Mouse (Mus musculus): ENCODE measurements at regions not wholly inside any gene's neighbourhood (a gene's known extent, or its start where the extent isn't known, plus 50 kb on each side); places are given as distances from the start of the nearest gene placed in this dataset.

DNA sequence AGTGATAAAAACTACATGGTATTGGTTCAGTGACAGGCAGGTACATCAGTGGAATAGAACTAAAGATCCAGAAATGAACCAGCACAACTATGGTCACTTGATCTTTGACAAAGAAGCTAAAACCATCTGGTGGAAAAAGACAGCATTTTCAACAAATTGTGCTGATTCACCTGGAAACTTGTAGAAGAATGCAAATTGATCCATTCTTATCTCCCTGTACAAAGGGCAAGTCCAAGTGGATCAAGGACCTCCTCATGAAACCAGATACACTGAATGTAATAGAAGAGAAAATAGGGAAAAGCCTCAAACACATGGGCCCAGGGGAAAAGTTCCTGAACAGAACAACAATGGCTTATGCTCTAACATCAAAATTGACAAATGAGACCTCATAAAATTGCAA, 194.8 kb upstream of the Mgat4c start:
- Histone ChIP-seq H3K9ac (ENCODE audit: low read depth, low read length) (no peak overlapping the region), H3K9me3 (ENCODE audit: control insufficient read depth, low read length) (no peaks in the 10 kb centered on the region), H3K27me3 (replicated peaks; ENCODE audit: control insufficient read depth, insufficient read depth, low read length) (no peaks in the 10 kb centered on the region), H3K4me3 (ENCODE audit: low read depth, low read length) (no peak overlapping the region), H3K4me1 (ENCODE audit: control insufficient read depth, insufficient read depth, low read length) (no peaks in the 10 kb centered on the region), H3K4me2 (ENCODE audit: low read depth, low read length) (no peak overlapping the region), H3K36me3 (ENCODE audit: control insufficient read depth, insufficient read depth, low read length) (no peaks in the 10 kb centered on the region), H3K27ac (replicated peaks; ENCODE audit: low read depth, low read length) (no peak overlapping the region)
- ATAC-seq (ENCODE audit: low read depth) (no peak), DNase-seq (ENCODE audit: low spot score) (no peak)

DNA sequence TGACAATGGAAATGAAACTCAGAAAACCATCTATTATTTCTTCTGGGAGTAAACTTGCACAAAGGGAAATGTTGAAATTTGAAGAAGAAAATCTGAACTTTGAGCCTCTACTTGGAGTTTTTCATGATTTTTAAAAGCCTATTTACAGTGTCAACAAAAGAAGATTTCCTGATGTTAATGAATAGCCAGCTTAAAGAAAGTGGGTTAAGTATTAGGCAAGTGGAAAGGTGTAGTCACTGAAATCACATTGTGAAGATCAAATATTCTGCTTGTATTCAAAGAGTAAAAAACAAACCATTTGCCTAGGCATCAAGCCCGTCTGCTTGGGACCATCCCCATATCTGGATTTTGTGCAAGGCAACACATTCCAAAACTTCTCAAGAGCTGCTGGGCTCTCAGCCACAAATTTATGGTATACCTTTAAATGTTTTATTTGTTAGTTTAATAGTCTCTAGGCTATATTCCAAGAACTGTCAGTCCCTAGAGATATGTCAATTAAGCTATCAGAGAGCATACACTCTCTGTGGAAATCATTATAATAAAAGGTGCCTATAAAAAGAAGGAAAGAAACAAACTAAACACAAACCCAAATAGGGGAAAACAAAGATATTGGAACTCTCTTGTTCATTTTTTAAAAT, 190.8 kb upstream of the Mgat4c start:
- no peak overlapping the region for H3K4me3 ChIP-seq (ENCODE audit: low read depth, low read length)
- no peak overlapping the region for H3K27ac ChIP-seq (replicated peaks; ENCODE audit: low read depth, low read length)
- H3K27me3 ChIP-seq (replicated peaks; ENCODE audit: control insufficient read depth, insufficient read depth, low read length) = no peaks in the 10 kb centered on the region
- ATAC-seq (ENCODE audit: low read depth) (peak; percentile 41; the same call in 1 of the 2 replicates), DNase-seq (ENCODE audit: low spot score) (peak; percentile 40)
- WGBS = 73% methylated on average over 1 of the region's 1 CpGs
- H3K9ac ChIP-seq (ENCODE audit: low read depth, low read length) = no peak overlapping the region
- H3K36me3 ChIP-seq (ENCODE audit: control insufficient read depth, insufficient read depth, low read length) = no peaks in the 10 kb centered on the region
- no peaks in the 10 kb centered on the region for H3K4me1 ChIP-seq (ENCODE audit: control insufficient read depth, insufficient read depth, low read length)
- H3K9me3 ChIP-seq (ENCODE audit: control insufficient read depth, low read length) = no peaks in the 10 kb centered on the region
- no peak overlapping the region for H3K4me2 ChIP-seq (ENCODE audit: low read depth, low read length)

DNA sequence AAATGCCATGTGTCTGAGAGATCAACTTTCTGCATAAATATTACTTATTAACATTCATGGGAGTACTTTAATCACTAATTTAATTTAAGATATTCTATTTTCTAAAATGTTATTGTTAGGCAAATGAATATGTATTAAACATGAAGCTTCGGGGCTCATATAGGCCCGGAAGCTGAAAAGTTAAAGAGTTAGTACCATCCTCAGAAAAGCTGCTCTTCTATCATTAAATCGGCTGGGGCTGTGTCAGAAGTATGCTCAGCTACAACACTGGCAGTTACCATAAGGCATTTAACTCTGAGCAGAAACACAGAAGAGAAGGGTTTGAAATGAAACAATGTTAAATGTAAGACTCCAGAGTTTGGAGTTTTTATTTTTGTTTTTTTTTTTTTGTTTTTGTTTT, 166.2 kb upstream of the Mgat4c start:
- DNase-seq (ENCODE audit: low spot score) = no peak
- no peak for ATAC-seq (ENCODE audit: low read depth)
- Histone ChIP-seq H3K27ac (replicated peaks; ENCODE audit: low read depth, low read length) (no peak overlapping the region), H3K4me1 (ENCODE audit: control insufficient read depth, insufficient read depth, low read length) (no peaks in the 10 kb centered on the region), H3K27me3 (replicated peaks; ENCODE audit: control insufficient read depth, insufficient read depth, low read length) (no peaks in the 10 kb centered on the region), H3K9me3 (ENCODE audit: control insufficient read depth, low read length) (no peaks in the 10 kb centered on the region), H3K4me3 (ENCODE audit: low read depth, low read length) (no peak overlapping the region), H3K36me3 (ENCODE audit: control insufficient read depth, insufficient read depth, low read length) (no peaks in the 10 kb centered on the region), H3K9ac (ENCODE audit: low read depth, low read length) (no peak overlapping the region), H3K4me2 (ENCODE audit: low read depth, low read length) (no peak overlapping the region)
- WGBS = 87% methylated on average over 3 of the region's 3 CpGs

DNA sequence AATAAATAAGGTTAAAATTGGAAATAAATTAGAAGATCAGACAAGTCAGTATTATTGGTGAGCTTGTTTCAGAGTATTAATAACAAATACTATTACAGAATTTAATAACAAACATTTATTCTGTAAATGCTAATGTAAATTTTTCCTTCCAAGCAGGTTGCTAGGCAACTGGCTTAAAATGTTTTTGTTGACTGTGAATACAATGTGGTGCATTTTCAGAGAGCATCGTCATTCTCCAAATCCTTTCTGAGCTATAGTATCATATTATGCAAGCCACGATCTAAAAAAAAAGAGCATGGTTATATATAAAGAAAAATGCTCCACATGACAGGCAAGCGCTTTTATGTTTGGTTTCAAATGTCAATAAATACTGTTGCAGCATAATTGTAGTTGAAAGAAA, 164.4 kb upstream of the Mgat4c start:
- no peaks in the 10 kb centered on the region for H3K27me3 ChIP-seq (replicated peaks; ENCODE audit: control insufficient read depth, insufficient read depth, low read length)
- no peak overlapping the region for H3K27ac ChIP-seq (replicated peaks; ENCODE audit: low read depth, low read length)
- H3K4me2 ChIP-seq (ENCODE audit: low read depth, low read length) = no peak overlapping the region
- 66% methylated on average over 3 of the region's 3 CpGs for WGBS
- no peak overlapping the region for H3K9ac ChIP-seq (ENCODE audit: low read depth, low read length)
- DNase-seq (ENCODE audit: low spot score) (peak; percentile 24), ATAC-seq (ENCODE audit: low read depth) (no peak)
- no peak overlapping the region for H3K4me3 ChIP-seq (ENCODE audit: low read depth, low read length)
- H3K9me3 ChIP-seq (ENCODE audit: control insufficient read depth, low read length) = no peaks in the 10 kb centered on the region
- no peaks in the 10 kb centered on the region for H3K4me1 ChIP-seq (ENCODE audit: control insufficient read depth, insufficient read depth, low read length)
- no peaks in the 10 kb centered on the region for H3K36me3 ChIP-seq (ENCODE audit: control insufficient read depth, insufficient read depth, low read length)

DNA sequence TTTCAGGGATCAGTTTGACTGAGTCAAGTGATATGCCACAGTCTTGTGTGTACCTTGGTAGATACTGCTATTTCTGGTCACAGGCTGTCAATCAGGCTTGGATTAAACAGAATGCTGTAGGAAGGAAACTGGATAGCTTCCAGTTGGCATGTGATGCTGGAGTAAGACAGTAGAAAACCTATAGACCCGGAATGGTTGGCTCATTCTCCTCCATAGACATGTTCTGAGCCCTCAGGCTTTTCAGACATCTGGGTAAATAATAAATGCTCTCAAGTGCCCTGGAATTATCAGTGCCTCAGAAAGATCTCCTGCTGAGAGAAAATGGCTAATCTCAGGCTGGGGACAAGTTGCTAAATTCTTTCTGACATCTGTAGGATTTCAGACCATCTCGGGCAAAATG, 149.0 kb upstream of the Mgat4c start:
- no peaks in the 10 kb centered on the region for H3K9me3 ChIP-seq (ENCODE audit: control insufficient read depth, low read length)
- no peaks in the 10 kb centered on the region for H3K27me3 ChIP-seq (replicated peaks; ENCODE audit: control insufficient read depth, insufficient read depth, low read length)
- no peak overlapping the region for H3K4me2 ChIP-seq (ENCODE audit: low read depth, low read length)
- no peak overlapping the region for H3K27ac ChIP-seq (replicated peaks; ENCODE audit: low read depth, low read length)
- 37% methylated on average over 2 of the region's 2 CpGs for WGBS
- H3K36me3 ChIP-seq (ENCODE audit: control insufficient read depth, insufficient read depth, low read length) = no peaks in the 10 kb centered on the region
- DNase-seq (ENCODE audit: low spot score) = peak; percentile 84
- no peak overlapping the region for H3K9ac ChIP-seq (ENCODE audit: low read depth, low read length)
- no peaks in the 10 kb centered on the region for H3K4me1 ChIP-seq (ENCODE audit: control insufficient read depth, insufficient read depth, low read length)
- H3K4me3 ChIP-seq (ENCODE audit: low read depth, low read length) = no peak overlapping the region
- peak; percentile 80 for ATAC-seq (ENCODE audit: low read depth)

DNA sequence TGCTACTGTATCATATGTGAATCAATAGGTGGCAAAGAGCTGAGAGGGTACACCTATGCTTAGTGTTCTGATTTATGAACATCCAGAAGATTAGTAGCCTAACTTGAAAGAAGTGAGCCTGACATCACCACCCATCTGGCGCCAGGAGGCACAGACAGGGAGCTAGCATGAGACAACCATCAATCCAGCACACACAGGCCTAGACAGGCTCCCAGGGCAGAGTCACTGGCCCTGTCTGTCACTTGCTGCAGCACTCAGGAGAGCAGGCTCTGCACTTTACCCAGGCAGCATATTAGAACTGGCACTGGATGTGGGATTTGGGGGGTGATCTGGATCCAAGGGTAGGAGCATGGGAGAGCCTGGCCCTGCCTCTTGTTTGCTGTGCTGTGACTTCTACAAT, 137.1 kb upstream of the Mgat4c start:
- no peaks in the 10 kb centered on the region for H3K4me1 ChIP-seq (ENCODE audit: control insufficient read depth, insufficient read depth, low read length)
- no peaks in the 10 kb centered on the region for H3K9me3 ChIP-seq (ENCODE audit: control insufficient read depth, low read length)
- ATAC-seq (ENCODE audit: low read depth) = no peak; the same call in 1 of the 2 replicates
- no peak overlapping the region for H3K4me3 ChIP-seq (ENCODE audit: low read depth, low read length)
- no peaks in the 10 kb centered on the region for H3K36me3 ChIP-seq (ENCODE audit: control insufficient read depth, insufficient read depth, low read length)
- DNase-seq (ENCODE audit: low spot score) = no peak
- H3K9ac ChIP-seq (ENCODE audit: low read depth, low read length) = no peak overlapping the region
- WGBS = 43% methylated on average over 1 of the region's 1 CpGs
- H3K27ac ChIP-seq (replicated peaks; ENCODE audit: low read depth, low read length) = no peak overlapping the region
- no peak overlapping the region for H3K4me2 ChIP-seq (ENCODE audit: low read depth, low read length)
- H3K27me3 ChIP-seq (replicated peaks; ENCODE audit: control insufficient read depth, insufficient read depth, low read length) = no peaks in the 10 kb centered on the region

DNA sequence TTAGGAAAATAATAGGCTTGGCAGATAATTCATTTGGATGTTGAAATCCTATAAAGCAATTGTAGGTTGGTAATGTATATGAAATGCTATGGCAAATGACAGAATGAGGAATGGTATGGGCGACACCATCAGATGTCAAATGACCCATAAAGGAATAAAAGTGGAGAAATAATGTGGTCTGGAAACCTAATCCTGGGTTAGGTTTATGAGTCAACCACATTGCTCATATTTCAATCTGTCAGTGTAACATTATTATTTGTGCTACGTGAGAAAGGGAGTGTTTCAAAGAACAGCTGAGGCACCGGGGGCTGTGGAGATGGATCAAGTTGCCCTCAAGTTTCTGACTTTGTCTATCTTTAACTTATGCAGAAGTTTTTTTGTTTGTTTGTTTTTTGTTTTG, 130.6 kb upstream of the Mgat4c start:
- no peaks in the 10 kb centered on the region for H3K9me3 ChIP-seq (ENCODE audit: control insufficient read depth, low read length)
- no peaks in the 10 kb centered on the region for H3K36me3 ChIP-seq (ENCODE audit: control insufficient read depth, insufficient read depth, low read length)
- H3K9ac ChIP-seq (ENCODE audit: low read depth, low read length) = no peak overlapping the region
- no peaks in the 10 kb centered on the region for H3K4me1 ChIP-seq (ENCODE audit: control insufficient read depth, insufficient read depth, low read length)
- H3K4me2 ChIP-seq (ENCODE audit: low read depth, low read length) = no peak overlapping the region
- H3K27ac ChIP-seq (replicated peaks; ENCODE audit: low read depth, low read length) = no peak overlapping the region
- H3K4me3 ChIP-seq (ENCODE audit: low read depth, low read length) = no peak overlapping the region
- peak; percentile 9 for DNase-seq (ENCODE audit: low spot score)
- ATAC-seq (ENCODE audit: low read depth) = no peak
- H3K27me3 ChIP-seq (replicated peaks; ENCODE audit: control insufficient read depth, insufficient read depth, low read length) = no peaks in the 10 kb centered on the region
- WGBS = 36% methylated on average over 3 of the region's 3 CpGs

Measured in embryonic facial prominence, embryonic 14.5 days (tissue).